Mouse (Mus musculus) megakaryocyte, embryonic 14.5 days (primary cell): ENCODE measurements at regions not wholly inside any gene's neighbourhood (a gene's known extent, or its start where the extent isn't known, plus 50 kb on each side); places are given as distances from the start of the nearest gene placed in this dataset.

Source experiments
- H3K27me3 ChIP-seq: replicated peaks from 2 replicates; pipeline ENCODE3; 2012; ENCODE audit warnings: inconsistent platforms
- H3K36me3 ChIP-seq: replicated peaks from 2 replicates; pipeline ENCODE3; 2012; ENCODE audit warnings: low read length, inconsistent platforms, mixed read lengths
- H3K4me1 ChIP-seq: 2 replicates; pipeline ENCODE4 v1.6.1; 2012; ENCODE audit warnings: inconsistent platforms
- H3K4me3 ChIP-seq: replicated peaks from 2 replicates; pipeline ENCODE3; 2012; ENCODE audit warnings: moderate library complexity, mild to moderate bottlenecking, inconsistent platforms
- H3K9me3 ChIP-seq: 2 replicates; pipeline ENCODE4 v1.6.1; 2012; ENCODE audit warnings: inconsistent platforms
- FLI1 ChIP-seq: IDR thresholded peaks from 2 replicates; pipeline ENCODE4 v1.6.1; 2012; ENCODE audit warnings: low read length, inconsistent platforms, mixed read lengths
- GATA1 ChIP-seq: IDR thresholded peaks from 3 replicates; pipeline ENCODE4 v1.6.1; 2012; ENCODE audit warnings: mixed read lengths, low read length, inconsistent platforms, borderline replicate concordance

GRCm38 (mm10) chr17:10109511-10110374, 209.9 kb downstream of the Qk start:
- Histone ChIP-seq H3K36me3 (no peaks in the 10 kb centered on the region), H3K9me3 (peaks cover 7% of the 10 kb centered on the region), H3K27me3 (no peaks in the 10 kb centered on the region), H3K4me1 (no peaks in the 10 kb centered on the region), H3K4me3 (no peak overlapping the region)
- no peak for TF ChIP-seq GATA1
- TF ChIP-seq FLI1: no peak

GRCm38 (mm10) chr17:10105299-10105698, 214.4 kb downstream of the Qk start:
- no peaks in the 10 kb centered on the region for H3K36me3 ChIP-seq
- no peaks in the 10 kb centered on the region for H3K27me3 ChIP-seq
- H3K4me1 ChIP-seq: peaks cover 4% of the 10 kb centered on the region
- H3K4me3 ChIP-seq: no peak overlapping the region
- TF ChIP-seq FLI1 (no peak), GATA1 (no peak)
- peaks cover 12% of the 10 kb centered on the region for H3K9me3 ChIP-seq

GRCm38 (mm10) chr17:10098199-10098598, 221.5 kb downstream of the Qk start:
- TF ChIP-seq FLI1 (no peak), GATA1 (no peak)
- H3K4me1 ChIP-seq: peaks cover 4% of the 10 kb centered on the region
- H3K4me3 ChIP-seq: no peak overlapping the region
- H3K36me3 ChIP-seq: no peaks in the 10 kb centered on the region
- H3K9me3 ChIP-seq: peaks cover 19% of the 10 kb centered on the region
- H3K27me3 ChIP-seq: peaks cover 3% of the 10 kb centered on the region

- Histone ChIP-seq H3K36me3 (no peaks in the 10 kb centered on the region), H3K4me3 (no peak overlapping the region), H3K4me1 (peaks cover 2% of the 10 kb centered on the region), H3K27me3 (peaks cover 3% of the 10 kb centered on the region), H3K9me3 (peaks cover 23% of the 10 kb centered on the region)
- no peak for TF ChIP-seq GATA1
- TF ChIP-seq FLI1: no peak
Observed at GRCm38 (mm10) chr17:10097691-10098090, 222.0 kb downstream of the Qk start.

- peaks cover 31% of the 10 kb centered on the region for H3K9me3 ChIP-seq
- TF ChIP-seq GATA1 (no peak), FLI1 (no peak)
- H3K36me3 ChIP-seq: no peaks in the 10 kb centered on the region
- no peaks in the 10 kb centered on the region for H3K4me1 ChIP-seq
- peaks cover 3% of the 10 kb centered on the region for H3K27me3 ChIP-seq
- H3K4me3 ChIP-seq: no peak overlapping the region
Observed at GRCm38 (mm10) chr17:10095841-10096301, 223.8 kb downstream of the Qk start.

- Histone ChIP-seq H3K9me3 (peaks cover 28% of the 10 kb centered on the region), H3K36me3 (no peaks in the 10 kb centered on the region), H3K4me3 (no peak overlapping the region), H3K27me3 (peaks cover 3% of the 10 kb centered on the region), H3K4me1 (no peaks in the 10 kb centered on the region)
- TF ChIP-seq FLI1: no peak
- TF ChIP-seq GATA1: no peak
Observed at GRCm38 (mm10) chr17:10094108-10094521, 225.5 kb downstream of the Qk start.

GRCm38 (mm10) chr17:10093437-10094107, 226.1 kb downstream of the Qk start:
- Histone ChIP-seq H3K9me3 (peaks cover 28% of the 10 kb centered on the region), H3K36me3 (no peaks in the 10 kb centered on the region), H3K27me3 (peaks cover 3% of the 10 kb centered on the region), H3K4me1 (no peaks in the 10 kb centered on the region), H3K4me3 (no peak overlapping the region)
- TF ChIP-seq FLI1 (no peak), GATA1 (no peak)

GRCm38 (mm10) chr17:10087192-10087886, 232.3 kb downstream of the Qk start:
- H3K4me1 ChIP-seq: peaks cover 6% of the 10 kb centered on the region

GRCm38 (mm10) chr17:10086558-10086957, 233.1 kb downstream of the Qk start:
- TF ChIP-seq FLI1 (no peak), GATA1 (no peak)
- H3K4me3 ChIP-seq: no peak overlapping the region
- peaks cover 10% of the 10 kb centered on the region for H3K9me3 ChIP-seq
- peaks cover 6% of the 10 kb centered on the region for H3K4me1 ChIP-seq
- no peaks in the 10 kb centered on the region for H3K27me3 ChIP-seq
- H3K36me3 ChIP-seq: no peaks in the 10 kb centered on the region

More at GRCm38 (mm10) chr17:10087192-10087886, 232.3 kb downstream of the Qk start:
- no peak for TF ChIP-seq GATA1
- no peak for TF ChIP-seq FLI1
- Histone ChIP-seq H3K27me3 (no peaks in the 10 kb centered on the region), H3K4me3 (no peak overlapping the region), H3K9me3 (peaks cover 10% of the 10 kb centered on the region), H3K36me3 (no peaks in the 10 kb centered on the region)
